Mouse (Mus musculus): ENCODE results near the gene Vamp9.

DNA sequence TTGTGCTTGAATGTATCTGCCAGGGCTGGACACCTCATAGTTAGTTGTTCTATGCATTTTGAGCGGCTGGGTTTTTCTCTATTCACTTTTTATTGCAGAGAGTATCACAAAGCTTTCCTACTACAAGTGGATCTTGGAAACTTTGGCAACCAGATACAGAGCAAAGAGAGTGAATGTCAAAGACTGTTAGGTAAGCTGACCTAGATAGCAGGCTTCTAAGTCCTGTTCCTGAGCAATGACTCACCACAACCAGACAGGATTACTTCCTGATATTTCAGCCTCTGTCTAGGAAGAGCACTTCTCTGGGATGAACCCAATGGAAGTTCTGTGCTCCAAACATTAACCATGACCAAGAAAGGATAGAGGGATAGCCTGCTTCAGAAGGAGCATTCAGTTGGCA lies 40.3 kb upstream of the Vamp9 start:
- no peak for TF ChIP-seq CTCF (IDR thresholded peaks at IDR 0.05; ENCODE audit: borderline replicate concordance, extremely low read depth, insufficient read depth, insufficient read length)
- TF ChIP-seq POLR2A (IDR thresholded peaks at IDR 0.05; ENCODE audit: borderline replicate concordance, extremely low read depth, insufficient read depth, insufficient read length, poor library complexity, severe bottlenecking): no peak

Data from brain, embryonic 14.5 days (tissue).